Mouse (Mus musculus): Measurements from ENCODE around the gene Msl3l2.
A peak's percentile ranks its signal among the peaks of the same experiment; 100 is the strongest.

The Msl3l2 gene

GRCm38 (mm10) chr10:56106333-56106995, at the start of gene Msl3l2:
Gene Msl3l2 (plus strand): TSS chr10:56106917.
- DNase-seq (ENCODE audit: low spot score in 2 of 2) = peak; percentile 65 to 86

GRCm38 (mm10) chr10:56058979-56059422, 47.7 kb upstream of the Msl3l2 start:
- no peak for DNase-seq (ENCODE audit: low spot score in 2 of 2)

- DNase-seq (ENCODE audit: low spot score in 2 of 2) = no peak
Observed at GRCm38 (mm10) chr10:56061238-56061830, 45.4 kb upstream of the Msl3l2 start.

- DNase-seq (ENCODE audit: low spot score in 2 of 2) = no peak
Observed at GRCm38 (mm10) chr10:56062746-56063145, 44.0 kb upstream of the Msl3l2 start.

GRCm38 (mm10) chr10:56089714-56090113, 17.0 kb upstream of the Msl3l2 start:
- no peak for DNase-seq (ENCODE audit: low spot score in 2 of 2)

GRCm38 (mm10) chr10:56094586-56094985, 12.1 kb upstream of the Msl3l2 start:
- DNase-seq (ENCODE audit: low spot score in 2 of 2) = no peak

GRCm38 (mm10) chr10:56096757-56097156, 10.0 kb upstream of the Msl3l2 start:
- DNase-seq (ENCODE audit: low spot score in 2 of 2) = no peak

- DNase-seq (ENCODE audit: low spot score in 2 of 2) = no peak
Observed at GRCm38 (mm10) chr10:56099126-56099525, 7.6 kb upstream of the Msl3l2 start.

GRCm38 (mm10) chr10:56099641-56100310, 6.9 kb upstream of the Msl3l2 start:
- DNase-seq (ENCODE audit: low spot score in 2 of 2) = no peak

GRCm38 (mm10) chr10:56106996-56107334, 248 bp downstream of the Msl3l2 start:
- DNase-seq (ENCODE audit: low spot score in 2 of 2) = no peak

- DNase-seq (ENCODE audit: low spot score in 2 of 2) = peak; percentile 35 to 60
Observed at GRCm38 (mm10) chr10:56114951-56115635, 8.4 kb downstream of the Msl3l2 start.

GRCm38 (mm10) chr10:56115636-56116180, 9.0 kb downstream of the Msl3l2 start:
- DNase-seq (ENCODE audit: low spot score in 2 of 2) = peak in 1 of 2 experiments; percentile 25

GRCm38 (mm10) chr10:56126972-56127371, 20.3 kb downstream of the Msl3l2 start:
- DNase-seq (ENCODE audit: low spot score in 2 of 2) = no peak

- no peak for DNase-seq (ENCODE audit: low spot score in 2 of 2)
Observed at GRCm38 (mm10) chr10:56129642-56130041, 22.9 kb downstream of the Msl3l2 start.

- no peak for DNase-seq (ENCODE audit: low spot score in 2 of 2)
Observed at GRCm38 (mm10) chr10:56137191-56137590, 30.5 kb downstream of the Msl3l2 start.

GRCm38 (mm10) chr10:56148920-56149319, 42.2 kb downstream of the Msl3l2 start:
- DNase-seq (ENCODE audit: low spot score in 2 of 2) = no peak

- DNase-seq (ENCODE audit: low spot score in 2 of 2) = no peak
Observed at GRCm38 (mm10) chr10:56156956-56157355, 50.2 kb downstream of the Msl3l2 start.

- DNase-seq (ENCODE audit: low spot score in 2 of 2) = no peak
Observed at GRCm38 (mm10) chr10:56158207-56158606, 51.5 kb downstream of the Msl3l2 start.

- DNase-seq (ENCODE audit: low spot score in 2 of 2) = no peak
Observed at GRCm38 (mm10) chr10:56158748-56159147, 52.0 kb downstream of the Msl3l2 start.

GRCm38 (mm10) chr10:56164411-56164810, 57.7 kb downstream of the Msl3l2 start:
- no peak for DNase-seq (ENCODE audit: low spot score in 2 of 2)

- no peak for DNase-seq (ENCODE audit: low spot score in 2 of 2)
Observed at GRCm38 (mm10) chr10:56165758-56166157, 59.0 kb downstream of the Msl3l2 start.

Measured in spleen, postnatal 10 days (tissue).